Mouse (Mus musculus): ENCODE data around the gene AW209491.
A peak's percentile ranks its signal among the peaks of the same experiment; 100 is the strongest.

DNA sequence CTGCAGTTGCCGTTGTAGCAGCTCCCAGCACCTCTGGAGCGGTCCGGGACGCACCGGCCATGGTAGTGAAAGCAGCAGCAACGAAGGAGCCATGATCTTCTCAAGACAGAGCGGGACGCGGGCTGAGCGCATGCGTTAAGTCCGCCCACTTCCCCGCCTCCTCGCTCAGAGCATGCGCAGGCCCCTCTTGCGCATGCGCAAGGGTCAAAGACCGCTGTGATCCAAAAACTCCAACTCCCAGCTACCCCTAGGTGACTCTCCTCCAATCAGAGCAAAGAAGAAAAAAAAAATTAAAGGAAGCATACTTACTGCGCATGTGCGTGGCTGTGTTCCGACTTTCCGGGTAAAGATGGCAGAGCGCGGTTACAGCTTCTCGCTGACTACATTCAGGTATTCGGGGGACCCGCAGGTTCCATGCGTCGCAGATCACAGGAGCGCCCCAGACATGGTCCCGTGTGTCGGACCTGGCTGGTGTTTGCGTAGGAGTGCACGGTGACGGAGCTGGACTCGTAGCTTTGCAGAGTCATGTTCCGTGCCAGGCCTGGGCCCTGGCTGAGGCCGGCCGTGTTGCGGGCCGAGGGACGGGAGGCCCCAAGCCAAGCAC is 16.9 kb upstream of the AW209491 start, which contains the start of the genes Mrpl32 and Psma2:
- TF ChIP-seq CTCF (IDR thresholded peaks at IDR 0.05; ENCODE audit: extremely low read depth, insufficient read depth, insufficient read length, insufficient replicate concordance): no peak
- peak; percentile 68 for TF ChIP-seq POLR2A (IDR thresholded peaks at IDR 0.05; ENCODE audit: low read depth, low read length)
